Mouse (Mus musculus) C3H10T1/2 (cell line): ENCODE measurements around the gene Tas2r140. TPM values are rescaled to one million over a fixed set of nuclear protein-coding genes. Genes with fewer than 3 reads are reported as not detected.

Experiments
- polyA plus RNA-seq, 2 experiments: library from polyadenylated mRNA; unstranded; fragments of >200 nt; fragmentation: generic; extraction: Trizol; gene quantifications; one replicate each; pipeline ENCODE4 v1.2.1; 2012; ENCODE audit warnings: missing spikeins in 2 of 2

Tas2r140 gene
- polyA plus RNA-seq: not detected

DNA sequence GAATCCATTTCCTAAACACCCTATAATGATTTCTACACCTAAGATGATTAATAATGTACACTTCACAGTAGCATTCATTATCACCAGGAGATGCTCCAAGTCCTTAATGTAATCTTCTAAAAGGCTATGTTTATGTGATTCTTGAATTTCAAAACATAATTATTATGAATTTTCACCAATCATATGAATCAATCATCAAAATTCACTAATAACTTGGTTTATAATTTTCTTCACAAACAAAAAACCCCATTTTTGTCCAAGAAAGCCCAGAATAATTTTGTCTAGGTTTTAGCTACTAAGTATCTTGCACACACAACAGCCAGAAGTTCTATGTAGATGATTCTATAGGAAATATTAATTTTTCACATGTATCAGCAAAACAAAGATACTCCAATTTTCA lies at the start of gene Tas2r140:
Gene Tas2r140 (minus strand): TSS at position 101 of the 400 bp plus-strand sequence.

DNA sequence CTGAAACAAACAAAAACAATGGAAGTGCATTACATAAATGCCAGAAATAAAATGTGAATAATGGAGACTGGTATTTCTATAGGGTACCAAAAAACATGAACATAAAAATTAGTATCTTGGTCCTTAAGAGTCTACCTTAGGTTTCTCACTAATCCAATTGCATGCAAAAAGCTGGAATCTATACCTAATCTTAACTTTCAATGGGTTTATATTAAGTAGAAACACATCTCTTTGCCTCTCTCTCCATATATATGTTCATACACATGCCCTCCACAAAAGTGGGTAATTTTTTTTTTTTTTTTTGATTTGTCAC lies 48.9 kb upstream of the Tas2r140 start, which contains the start of gene Smim10l1:
Gene Smim10l1 (plus strand): TSS at position 301 of the 313 bp plus-strand sequence.

DNA sequence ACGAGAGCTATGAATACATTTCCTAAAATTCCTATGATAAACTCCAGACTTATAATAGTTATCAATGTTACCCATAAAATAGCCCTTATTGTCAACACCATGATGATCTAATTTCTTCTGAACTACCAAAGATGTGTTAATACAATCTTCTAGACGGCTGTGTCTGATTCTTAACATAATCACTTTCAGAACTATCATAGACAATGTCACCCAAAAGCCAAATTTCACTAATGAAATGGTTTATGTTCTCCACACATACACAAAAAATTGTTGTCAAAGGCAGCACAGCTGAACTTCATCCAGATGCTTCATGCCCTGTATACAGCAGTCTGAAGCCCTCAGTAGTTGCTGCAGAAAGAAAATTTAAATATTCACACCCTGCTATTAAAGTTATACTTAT lies 18.6 kb downstream of the Tas2r140 start, which contains the start of gene Tas2r103:
Gene Tas2r103 (minus strand): TSS at position 101 of the 400 bp plus-strand sequence.

Other genes with a start within 250 kb of the Tas2r140 start
- not detected for gene Tas2r123, start 208.7 kb downstream of the Tas2r140 start, polyA plus RNA-seq
- gene Tas2r116, start 200.4 kb downstream of the Tas2r140 start, polyA plus RNA-seq: not detected
- gene Tas2r110, start 187.8 kb downstream of the Tas2r140 start, polyA plus RNA-seq: not detected
- not detected for gene Tas2r113, start 162.8 kb downstream of the Tas2r140 start, polyA plus RNA-seq
- gene Tas2r125, start 146.2 kb downstream of the Tas2r140 start, polyA plus RNA-seq: not detected
- not detected for gene Tas2r129, start 104.7 kb downstream of the Tas2r140 start, polyA plus RNA-seq
- gene Tas2r131, start 97.9 kb downstream of the Tas2r140 start, polyA plus RNA-seq: not detected
- gene Tas2r109, start 74.9 kb downstream of the Tas2r140 start, polyA plus RNA-seq: not detected
- gene Tas2r103, start 18.7 kb downstream of the Tas2r140 start, polyA plus RNA-seq: not detected
- 10 to 100 TPM in 1 of 2 experiments, 1 to 10 TPM in 1; 1.8 to 17.7 TPM for gene Smim10l1, start 49.1 kb upstream of the Tas2r140 start, polyA plus RNA-seq
- not detected for gene 5530400C23Rik, start 236.4 kb upstream of the Tas2r140 start, polyA plus RNA-seq